Mouse (Mus musculus) bone marrow, adult 2 months (tissue): ENCODE measurements around the gene Klrd1.

Experiments used
- CTCF ChIP-seq: fragments of 200-500 bp; IDR thresholded peaks from 2 replicates; pipeline ENCODE4 v1.5.1; 2011; ENCODE audit warnings: low read length, control low read depth; ENCODE audit not compliant: control insufficient read depth, insufficient read depth
- POLR2A ChIP-seq: fragments of 200-500 bp; IDR thresholded peaks from 2 replicates; pipeline ENCODE4 v1.6.1; 2011; ENCODE audit warnings: low read depth, mild to moderate bottlenecking, control low read depth, low read length, borderline replicate concordance; ENCODE audit not compliant: control insufficient read depth

DNA sequence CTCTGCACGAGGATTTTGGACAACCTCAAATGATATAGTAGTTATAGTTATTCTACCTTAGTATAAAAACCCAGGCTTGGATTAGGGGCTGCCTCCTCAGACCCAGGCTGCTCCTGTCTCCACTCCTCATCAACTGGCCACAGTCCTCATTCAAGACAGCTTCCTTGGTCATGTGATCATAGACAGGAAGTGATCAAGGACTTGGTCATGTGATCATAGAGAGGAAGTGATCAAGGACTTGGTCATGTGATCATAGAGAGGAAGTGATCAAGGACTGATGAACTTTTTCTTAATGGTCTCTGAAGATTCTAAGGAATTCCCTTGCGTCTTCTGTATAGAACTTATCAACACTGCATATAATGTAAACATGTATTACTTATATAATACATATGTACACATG, 44.3 kb upstream of the Klrd1 start:
- TF ChIP-seq CTCF, result no peak; the same call in 1 of the 2 replicates
- TF ChIP-seq POLR2A, result no peak
